Mouse (Mus musculus): ENCODE measurements around the gene Adgre5. TPM values are rescaled to one million over a fixed set of nuclear protein-coding genes. Genes with fewer than 3 reads are reported as not detected.

The Adgre5 gene
- 10 to 100 TPM; 21.8 to 45.5 (median 35.2) TPM for total RNA-seq (2022)

DNA sequence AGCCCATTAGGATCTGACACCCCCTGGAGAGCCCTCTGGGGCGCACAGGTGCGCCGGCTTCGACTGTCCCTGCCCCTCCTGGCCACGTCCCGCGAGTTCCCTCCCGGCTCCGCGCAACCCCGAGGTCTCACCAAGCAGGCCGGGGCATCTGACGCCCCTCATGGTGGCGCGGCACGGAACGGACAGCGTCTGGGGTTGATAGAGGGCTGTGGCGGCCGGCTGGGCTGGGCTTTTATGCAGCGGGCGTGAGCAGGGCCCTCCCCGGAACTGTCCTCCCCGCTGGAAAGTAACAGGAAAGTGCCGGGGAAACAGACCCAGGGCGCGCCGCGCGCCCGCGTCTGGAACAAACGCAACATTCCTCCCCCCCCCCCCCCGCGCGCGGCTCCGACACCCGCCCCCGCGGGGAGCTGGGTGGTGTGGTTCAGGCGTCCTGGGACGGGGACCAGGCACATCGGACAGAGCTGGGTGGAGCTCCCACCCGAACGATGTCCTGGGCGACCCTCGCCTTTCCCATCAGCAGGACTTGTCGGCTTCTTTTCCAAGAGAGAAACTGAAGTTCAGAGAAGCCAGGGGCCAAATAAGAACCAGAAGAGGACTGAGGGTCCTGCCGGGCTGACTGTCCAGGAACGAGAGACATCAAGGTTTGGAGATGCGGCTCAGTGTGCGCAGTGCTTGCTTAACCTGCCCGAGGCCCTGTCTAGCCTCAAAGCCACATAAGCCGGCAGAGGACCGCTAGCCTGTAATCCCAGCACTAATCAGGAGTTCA lies at the start of gene Adgre5:
Gene Adgre5 (minus strand): TSS at position 351 of the 766 bp plus-strand sequence.
- DNase-seq = peak; percentile 56

- DNase-seq = no peak
These were observed 48.7 kb upstream of the Adgre5 start for GRCm38 (mm10) chr8:83789826-83790225.

DNA sequence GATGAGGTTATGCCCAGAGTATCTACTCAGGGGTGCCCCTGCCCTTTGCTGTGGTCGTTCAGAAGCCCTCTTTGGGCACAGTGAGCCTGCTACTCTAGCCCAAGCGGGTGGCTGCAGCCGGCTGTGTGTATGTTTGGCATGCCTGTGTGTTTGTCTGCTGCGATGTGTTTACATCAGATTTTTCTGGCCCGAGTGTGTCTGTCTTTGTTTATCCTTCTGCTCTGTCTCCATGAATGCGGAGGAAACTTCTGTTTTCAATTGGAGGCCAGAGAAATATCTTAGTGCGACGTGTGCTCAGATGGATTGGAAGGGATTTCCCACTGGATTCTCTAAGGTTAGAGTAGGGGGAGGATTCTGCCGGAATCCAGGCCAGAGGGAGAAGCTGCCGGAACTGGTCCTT lies 43.9 kb upstream of the Adgre5 start:
- DNase-seq = no peak

- DNase-seq = peak; percentile 73
These were observed 41.9 kb upstream of the Adgre5 start for GRCm38 (mm10) chr8:83782832-83783558.

DNA sequence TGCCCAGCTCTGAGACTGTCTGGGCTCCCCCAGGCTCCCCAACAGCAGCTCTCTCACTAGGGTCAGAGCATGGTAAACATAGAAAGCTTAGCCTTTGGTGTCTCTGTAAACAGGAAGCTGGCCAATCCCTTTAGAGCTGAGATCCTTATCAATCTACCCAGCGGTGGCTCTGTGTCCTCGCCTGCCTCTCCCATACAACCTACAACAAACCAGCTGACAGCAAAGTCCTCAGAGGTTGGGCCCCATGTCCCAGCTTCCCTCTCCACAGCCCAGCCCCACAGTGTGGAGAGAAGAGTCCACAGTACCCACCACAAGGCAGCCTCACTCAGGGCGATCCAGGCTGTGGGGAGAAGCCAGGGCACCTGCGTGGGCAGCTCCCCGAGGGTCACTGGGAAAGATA lies 38.5 kb upstream of the Adgre5 start:
- no peak for DNase-seq

DNA sequence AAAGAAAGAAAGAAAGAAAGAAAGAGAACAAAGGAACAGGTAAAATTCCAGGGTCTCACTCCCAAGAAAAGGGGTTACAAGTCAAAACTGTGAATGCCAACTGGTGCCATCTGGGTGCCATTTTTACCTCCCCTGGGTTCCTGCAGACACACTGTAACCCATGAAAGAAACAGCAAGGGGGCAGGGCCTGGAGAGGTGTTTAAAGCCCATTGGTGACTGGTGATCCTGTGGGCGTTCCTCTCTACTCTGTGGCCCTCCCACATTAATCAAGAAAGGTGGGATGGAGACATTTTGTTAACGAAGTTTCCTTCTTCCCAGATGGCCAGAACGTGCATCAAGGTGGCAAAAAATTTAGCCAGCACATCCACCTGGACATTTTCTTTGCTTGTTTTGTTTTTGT lies 36.9 kb upstream of the Adgre5 start:
- DNase-seq = no peak

GRCm38 (mm10) chr8:83776632-83777031 lies 35.5 kb upstream of the Adgre5 start:
- no peak for DNase-seq

GRCm38 (mm10) chr8:83774221-83774620 lies 33.1 kb upstream of the Adgre5 start:
- no peak for DNase-seq

- DNase-seq = no peak
These were observed 32.3 kb upstream of the Adgre5 start for GRCm38 (mm10) chr8:83773452-83773846.

GRCm38 (mm10) chr8:83772701-83773451 lies 31.8 kb upstream of the Adgre5 start:
- DNase-seq = peak; percentile 64

- no peak for DNase-seq
These were observed 30.7 kb upstream of the Adgre5 start for GRCm38 (mm10) chr8:83771791-83772190.

DNA sequence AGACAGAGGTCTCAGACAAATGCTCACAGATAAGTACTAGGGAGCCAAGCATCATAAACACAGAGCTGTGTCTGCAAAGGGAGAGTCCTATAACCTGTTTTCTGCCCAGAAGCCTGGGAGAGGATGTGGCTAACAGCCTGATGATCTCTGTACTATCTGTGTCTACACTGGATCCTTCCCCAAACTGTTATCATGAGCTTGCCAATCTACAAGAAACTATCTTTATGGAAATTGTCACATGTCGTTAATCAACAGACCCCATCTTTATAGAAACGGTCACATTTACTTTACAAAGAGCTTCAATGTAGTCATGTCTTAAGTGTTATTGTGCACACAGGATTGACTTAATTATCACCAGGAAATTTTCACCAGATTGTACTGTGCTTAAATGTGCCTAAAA lies 29.5 kb upstream of the Adgre5 start:
- no peak for DNase-seq

DNA sequence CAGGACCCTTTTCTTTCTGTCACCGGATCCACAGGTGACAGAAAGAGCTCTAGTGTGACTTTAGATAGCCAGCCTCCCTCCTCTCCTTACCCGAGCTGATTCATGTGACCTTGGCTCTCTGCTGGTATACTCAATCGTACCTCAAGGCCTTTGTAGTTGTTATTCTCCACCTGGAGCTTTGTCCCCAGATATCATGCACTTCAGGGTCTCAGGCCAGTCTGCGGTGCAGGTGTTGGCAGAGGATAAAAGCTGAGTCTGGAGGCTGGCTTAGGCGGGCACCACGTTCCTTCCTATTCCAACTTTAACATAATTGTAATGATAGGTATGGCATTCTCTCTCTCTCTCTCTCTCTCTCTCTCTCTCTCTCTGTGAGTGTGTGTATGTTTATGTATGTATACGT lies 28.6 kb upstream of the Adgre5 start:
- no peak for DNase-seq

DNA sequence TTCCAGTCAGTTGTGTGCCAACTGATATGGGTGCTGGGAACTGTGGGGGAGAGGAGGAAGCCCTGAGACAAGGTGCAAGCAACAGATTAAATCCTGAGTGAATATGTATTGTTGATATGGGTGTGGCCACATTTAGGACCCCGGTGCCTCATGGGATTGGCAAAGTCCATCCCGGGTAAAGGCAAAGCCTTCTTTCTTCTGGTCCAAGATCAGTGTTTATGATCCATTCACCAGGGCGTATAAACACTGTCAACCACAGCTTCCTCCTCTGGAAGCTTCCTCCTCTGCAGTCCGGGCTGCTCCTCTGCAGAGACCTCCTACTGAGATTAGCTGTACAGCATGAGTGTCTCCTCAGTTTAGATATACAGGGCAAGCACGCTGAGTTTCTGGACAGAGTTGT lies 27.4 kb upstream of the Adgre5 start:
- DNase-seq = no peak

GRCm38 (mm10) chr8:83767442-83767841 lies 26.3 kb upstream of the Adgre5 start:
- DNase-seq = no peak

GRCm38 (mm10) chr8:83765663-83766062 lies 24.5 kb upstream of the Adgre5 start:
- DNase-seq = no peak

GRCm38 (mm10) chr8:83764717-83765116 lies 23.6 kb upstream of the Adgre5 start:
- DNase-seq = no peak

GRCm38 (mm10) chr8:83764116-83764515 lies 23.0 kb upstream of the Adgre5 start:
- DNase-seq = no peak

DNA sequence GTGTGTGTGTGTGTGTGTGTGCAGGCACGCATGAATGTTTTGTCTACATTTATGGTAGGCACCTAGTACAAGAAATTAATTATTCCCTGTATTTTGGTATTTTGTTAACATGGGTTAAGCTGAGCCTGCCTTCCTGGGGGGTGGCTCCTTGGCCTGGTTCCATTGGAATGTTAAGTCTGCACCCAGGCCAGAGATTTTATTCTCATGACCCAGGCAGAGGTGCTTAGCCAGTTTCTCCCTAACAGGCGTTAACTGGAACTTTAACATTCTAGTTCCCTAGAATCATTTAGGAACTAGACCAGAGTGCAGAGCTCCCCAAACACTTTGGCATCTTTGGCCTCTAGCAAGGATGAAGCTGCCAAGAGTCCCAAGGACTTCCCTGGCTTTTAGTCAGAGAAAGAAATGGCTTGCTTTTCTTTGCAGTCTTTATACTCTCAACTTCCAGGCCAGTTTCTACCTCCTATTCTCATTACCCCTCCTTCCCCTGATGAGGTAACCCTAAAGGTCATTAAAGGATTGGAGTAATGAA lies 18.2 kb upstream of the Adgre5 start:
- no peak for DNase-seq

DNA sequence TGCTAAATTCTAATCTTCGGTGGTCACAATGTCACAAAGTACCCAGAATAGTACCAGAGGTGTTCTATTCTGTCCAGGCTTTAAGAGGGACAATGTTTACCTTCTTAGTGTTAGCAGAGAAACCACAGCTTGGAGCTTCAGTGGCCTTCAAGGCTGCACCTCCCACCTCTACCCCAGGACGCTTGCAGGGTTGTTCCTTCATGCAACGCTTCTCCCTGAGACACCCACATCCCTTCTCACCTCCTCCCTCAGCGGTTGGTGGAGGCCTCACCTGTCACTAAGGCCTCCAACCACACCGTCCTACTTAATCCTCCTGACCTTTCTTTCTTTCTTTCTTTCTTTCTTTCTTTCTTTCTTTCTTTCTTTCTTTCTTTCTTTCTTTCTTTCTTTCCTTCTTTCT lies 17.2 kb upstream of the Adgre5 start:
- no peak for DNase-seq

DNA sequence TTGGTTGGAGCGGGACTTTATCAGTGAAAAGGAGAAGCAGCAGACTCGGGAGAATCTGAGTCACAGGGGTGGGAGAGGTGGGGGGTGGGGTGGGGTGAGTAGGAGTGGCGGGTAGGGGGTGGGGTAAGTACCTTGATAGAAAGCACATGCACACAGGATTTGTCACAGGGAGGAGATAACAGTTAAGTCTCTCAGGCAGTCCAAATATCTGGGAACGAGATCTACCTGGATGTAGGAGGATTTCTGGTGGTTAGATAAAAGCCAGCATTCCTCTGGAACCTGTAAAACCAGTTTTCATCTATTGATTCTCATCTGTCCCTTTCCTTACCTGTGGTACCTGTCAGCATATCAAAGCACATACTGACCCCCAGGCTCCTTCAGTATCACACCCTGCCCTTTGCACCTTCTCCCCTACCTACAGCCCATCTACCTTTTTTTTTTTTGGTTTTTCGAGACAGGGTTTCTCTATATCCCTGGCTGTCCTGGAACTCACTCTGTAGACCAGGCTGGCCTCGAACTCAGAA lies 16.0 kb upstream of the Adgre5 start:
- no peak for DNase-seq

GRCm38 (mm10) chr8:83756273-83756672 lies 15.1 kb upstream of the Adgre5 start:
- DNase-seq = no peak

DNA sequence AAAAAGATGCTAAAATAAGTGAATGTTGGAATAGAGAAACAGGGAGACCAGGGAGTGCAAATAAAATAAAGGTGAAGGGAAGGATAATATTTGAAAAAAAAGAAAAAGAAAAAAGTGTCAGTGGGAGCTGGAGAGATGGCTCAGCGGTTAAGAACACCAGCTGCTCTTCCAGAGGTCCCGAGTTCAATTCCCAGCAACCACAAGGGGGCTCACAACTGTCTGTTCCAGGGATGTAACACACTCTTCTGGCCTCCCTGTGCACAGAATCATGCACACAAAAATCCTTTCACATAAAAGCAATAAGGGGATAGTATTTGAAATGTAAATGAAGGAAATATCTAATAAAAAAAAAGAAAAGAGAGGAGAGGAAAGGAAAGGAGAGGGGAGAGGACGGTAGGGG lies 13.0 kb upstream of the Adgre5 start:
- no peak for DNase-seq

Data from adrenal gland, adult 8-10 months (tissue).